Mouse (Mus musculus) midbrain, postnatal 0 days (tissue): Measurements from ENCODE around the gene Heatr3. TPM values are rescaled to one million over a fixed set of nuclear protein-coding genes. Genes with fewer than 3 reads are reported as not detected.
A peak's percentile ranks its signal among the peaks of the same experiment; 100 is the strongest.

Source experiments
- ATAC-seq: fragments of 200-750 bp; cut with Nextera tagmentation; 2 replicates; pipeline ENCODE4 v1.8.0; 2017; ENCODE audit warnings: moderate number of reproducible peaks, mild to moderate bottlenecking, moderate TSS enrichment, moderate library complexity; ENCODE audit not compliant: low FRiP score
- DNase-seq: peaks from one replicate; pipeline ENCODE4 v3.0.0-alpha.2; 2015; ENCODE audit warnings: low spot score
- H3K27ac ChIP-seq: fragments of 300-500 bp; sonication (generic); 2 replicates; pipeline ENCODE4 v1.5.1; 2014; ENCODE audit warnings: low read depth, mild to moderate bottlenecking, low read length, mixed read lengths
- H3K27me3 ChIP-seq: fragments of 300-500 bp; sonication (generic); 2 replicates; pipeline ENCODE4 v1.6.1; 2014; ENCODE audit warnings: low read length, control low read depth, mixed read lengths; ENCODE audit not compliant: insufficient read depth
- H3K36me3 ChIP-seq: fragments of 300-500 bp; sonication (generic); 2 replicates; pipeline ENCODE4 v1.6.1; 2014; ENCODE audit warnings: low read length, control low read depth, mixed read lengths; ENCODE audit not compliant: insufficient read depth
- H3K4me1 ChIP-seq: fragments of 300-500 bp; sonication (generic); 2 replicates; pipeline ENCODE4 v1.6.1; 2014; ENCODE audit warnings: mild to moderate bottlenecking, control low read depth, antibody characterized with exemption, low read length, mixed read lengths; ENCODE audit not compliant: insufficient read depth
- H3K4me2 ChIP-seq: fragments of 300-500 bp; sonication (generic); 2 replicates; pipeline ENCODE4 v1.6.1; 2014; ENCODE audit warnings: low read depth, mild to moderate bottlenecking, low read length, mixed read lengths; ENCODE audit not compliant: poor library complexity, severe bottlenecking
- H3K4me3 ChIP-seq: fragments of 300-500 bp; sonication (generic); 2 replicates; pipeline ENCODE4 v1.5.1; 2014; ENCODE audit warnings: low read depth, mild to moderate bottlenecking, low read length, moderate library complexity
- H3K9ac ChIP-seq: fragments of 300-500 bp; sonication (generic); replicated peaks from 2 replicates; pipeline ENCODE4 v1.6.1; 2014; ENCODE audit warnings: mild to moderate bottlenecking, low read length, moderate library complexity, mixed read lengths; ENCODE audit not compliant: poor library complexity, severe bottlenecking
- H3K9me3 ChIP-seq: fragments of 300-500 bp; sonication (generic); 2 replicates; pipeline ENCODE4 v1.6.1; 2016; ENCODE audit warnings: low read length, control low read depth
- CTCF ChIP-seq: IDR thresholded peaks from 2 replicates; pipeline ENCODE4 v1.5.1; 2016; ENCODE audit warnings: antibody characterized with exemption, mild to moderate bottlenecking
- WGBS: fragments of 180-500 bp; shearing (Covaris S2); extraction: QIAGEN DNeasy Blood & Tissue Kit; methylation state at CpG from one replicate; pipeline ENCODE4 v1.1.7; 2014; 5-methylcytosine and 5-hydroxymethylcytosine counted together
- polyA plus RNA-seq: library from polyadenylated mRNA; unstranded; fragments of >200 nt; fragmentation: Nextera tagmentation; extraction: Ambion mirVana; gene quantifications from 2 replicates; pipeline ENCODE4 v1.2.1, GENCODE M21; 2015
- total RNA-seq: library from RNA; depleted of rRNA; stranded (reverse); fragments of >200 nt; gene quantifications from 2 replicates; pipeline ENCODE4 v1.2.3, GENCODE M21; 2014

Gene Heatr3
- total and polyA plus RNA-seq, 2 experiments from 2014 or later: 26.9 to 38.0 TPM

GRCm38 (mm10) chr8:88139256-88139655 lies 1.6 kb downstream of the Heatr3 start:
- Histone ChIP-seq H3K4me3 (no peak overlapping the region), H3K9ac (no peak overlapping the region), H3K4me1 (0 out of 2 replicates have a peak, but pooled peaks cover 4% of the 10 kb centered on the region), H3K9me3 (no peaks in the 10 kb centered on the region), H3K27me3 (no peaks in the 10 kb centered on the region), H3K4me2 (no peak overlapping the region), H3K27ac (no peak overlapping the region), H3K36me3 (peaks cover 25% of the 10 kb centered on the region)
- no peak for TF ChIP-seq CTCF
- no peak for ATAC-seq
- DNase-seq: no peak
- WGBS: 89% methylated on average over 3 of the region's 3 CpGs

- DNase-seq (no peak), ATAC-seq (no peak)
- Histone ChIP-seq H3K36me3 (peaks cover 25% of the 10 kb centered on the region), H3K9me3 (no peaks in the 10 kb centered on the region), H3K4me1 (0 out of 2 replicates have a peak, but pooled peaks cover 4% of the 10 kb centered on the region), H3K4me2 (no peak overlapping the region), H3K27me3 (no peaks in the 10 kb centered on the region), H3K27ac (no peak overlapping the region), H3K9ac (no peak overlapping the region), H3K4me3 (no peak overlapping the region)
- 91% methylated on average over 3 of the region's 3 CpGs for WGBS
- TF ChIP-seq CTCF: no peak
Measured at GRCm38 (mm10) chr8:88141629-88142028, 4.0 kb downstream of the Heatr3 start.

DNA sequence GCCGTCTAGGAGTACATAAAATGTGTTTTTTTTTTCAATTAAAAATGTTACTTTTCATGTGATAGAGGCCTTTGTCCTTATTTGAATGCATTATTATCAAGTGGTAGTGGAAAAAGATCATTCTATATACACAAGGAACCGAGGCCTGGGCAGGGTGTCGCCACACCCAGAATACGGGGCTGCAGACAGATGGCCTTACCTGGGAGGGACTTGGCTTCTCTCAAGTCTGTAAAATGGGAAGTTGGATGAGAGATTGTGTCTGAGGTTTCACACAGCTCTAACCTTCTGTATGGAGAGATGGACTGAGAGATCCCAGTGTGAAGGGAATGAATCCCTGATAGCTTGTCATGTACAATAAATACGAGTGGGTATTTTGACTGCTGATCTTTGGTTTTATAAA lies 6.4 kb downstream of the Heatr3 start:
- Histone ChIP-seq H3K27ac (no peak overlapping the region), H3K4me3 (no peak overlapping the region), H3K9me3 (no peaks in the 10 kb centered on the region), H3K27me3 (no peaks in the 10 kb centered on the region), H3K4me2 (no peak overlapping the region), H3K36me3 (peaks cover 41% of the 10 kb centered on the region), H3K4me1 (no peaks in the 10 kb centered on the region), H3K9ac (no peak overlapping the region)
- DNase-seq: no peak
- 93% methylated on average over 5 of the region's 5 CpGs for WGBS
- TF ChIP-seq CTCF: no peak
- ATAC-seq: no peak

DNA sequence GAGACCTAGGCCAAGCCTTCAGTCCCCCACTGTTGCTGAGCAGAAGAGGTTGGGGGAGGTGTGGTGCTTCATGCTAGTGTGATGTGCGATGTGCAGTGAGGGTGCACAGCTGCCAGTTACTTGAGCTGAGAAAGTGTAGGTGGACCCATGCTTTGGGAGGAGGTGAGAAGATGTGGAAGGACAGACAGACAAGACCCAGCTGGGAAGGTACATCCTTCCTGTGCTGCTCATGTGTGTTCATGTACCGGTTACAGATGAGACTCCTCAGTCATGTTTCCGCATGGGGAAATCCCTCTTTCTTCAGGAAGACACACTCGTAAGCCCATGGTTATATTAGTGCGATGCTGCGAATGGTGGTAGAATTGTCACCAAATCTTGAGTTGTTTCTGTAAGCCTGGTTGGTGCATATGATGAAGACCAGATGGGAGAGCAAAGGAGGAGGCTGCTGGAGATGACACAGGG lies 13.3 kb downstream of the Heatr3 start:
- no peak overlapping the region for H3K27ac ChIP-seq
- no peak for DNase-seq
- no peak overlapping the region for H3K9ac ChIP-seq
- H3K36me3 ChIP-seq: peaks cover 58% of the 10 kb centered on the region
- 97% methylated on average over 6 of the region's 6 CpGs for WGBS
- no peak overlapping the region for H3K4me3 ChIP-seq
- H3K4me1 ChIP-seq: no peaks in the 10 kb centered on the region
- no peak for TF ChIP-seq CTCF
- no peaks in the 10 kb centered on the region for H3K9me3 ChIP-seq
- no peaks in the 10 kb centered on the region for H3K27me3 ChIP-seq
- no peak overlapping the region for H3K4me2 ChIP-seq
- no peak for ATAC-seq

GRCm38 (mm10) chr8:88160237-88160995 lies 22.8 kb downstream of the Heatr3 start:
- no peak for TF ChIP-seq CTCF
- H3K4me2 ChIP-seq: no peak overlapping the region
- no peak overlapping the region for H3K27ac ChIP-seq
- H3K9me3 ChIP-seq: no peaks in the 10 kb centered on the region
- no peak for ATAC-seq
- H3K27me3 ChIP-seq: no peaks in the 10 kb centered on the region
- WGBS: 94% methylated on average over 9 of the region's 10 CpGs
- no peak overlapping the region for H3K4me3 ChIP-seq
- peaks cover 58% of the 10 kb centered on the region for H3K36me3 ChIP-seq
- DNase-seq: no peak
- H3K4me1 ChIP-seq: no peaks in the 10 kb centered on the region
- no peak overlapping the region for H3K9ac ChIP-seq

DNA sequence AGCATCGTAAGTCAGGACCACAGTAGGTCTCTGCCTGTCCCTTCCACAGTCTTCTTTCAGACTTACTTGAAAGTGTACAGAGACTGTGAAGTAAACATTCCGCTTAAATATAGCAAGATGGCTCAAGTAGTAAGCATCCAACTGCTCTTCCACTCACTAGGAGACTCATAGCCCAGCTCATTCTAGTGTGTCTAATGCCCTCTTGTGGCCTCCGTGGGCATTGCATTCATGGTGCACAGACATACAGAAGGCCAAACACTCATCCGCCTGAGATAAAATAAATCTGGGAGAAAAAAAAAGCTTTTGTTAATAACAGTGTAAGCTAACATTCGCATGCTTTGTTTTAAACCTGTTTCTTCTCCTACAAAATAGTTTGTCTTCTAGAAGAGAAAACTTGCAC lies 23.8 kb downstream of the Heatr3 start:
- DNase-seq (peak; percentile 64), ATAC-seq (no peak)
- no peaks in the 10 kb centered on the region for H3K4me1 ChIP-seq
- H3K9me3 ChIP-seq: no peaks in the 10 kb centered on the region
- peak; percentile 79 for TF ChIP-seq CTCF
- no peak overlapping the region for H3K27ac ChIP-seq
- H3K36me3 ChIP-seq: peaks cover 63% of the 10 kb centered on the region
- H3K27me3 ChIP-seq: no peaks in the 10 kb centered on the region
- no peak overlapping the region for H3K4me3 ChIP-seq
- no peak overlapping the region for H3K9ac ChIP-seq
- H3K4me2 ChIP-seq: no peak overlapping the region
- WGBS: 76% methylated on average over 5 of the region's 5 CpGs
